Mouse (Mus musculus): Measurements from ENCODE around the gene Zfp385a. TPM values are rescaled to one million over a fixed set of nuclear protein-coding genes. Genes with fewer than 3 reads are reported as not detected.

Gene Zfp385a
- polyA plus RNA-seq, 1 experiment from 2014 or later = 5.0 TPM

DNA sequence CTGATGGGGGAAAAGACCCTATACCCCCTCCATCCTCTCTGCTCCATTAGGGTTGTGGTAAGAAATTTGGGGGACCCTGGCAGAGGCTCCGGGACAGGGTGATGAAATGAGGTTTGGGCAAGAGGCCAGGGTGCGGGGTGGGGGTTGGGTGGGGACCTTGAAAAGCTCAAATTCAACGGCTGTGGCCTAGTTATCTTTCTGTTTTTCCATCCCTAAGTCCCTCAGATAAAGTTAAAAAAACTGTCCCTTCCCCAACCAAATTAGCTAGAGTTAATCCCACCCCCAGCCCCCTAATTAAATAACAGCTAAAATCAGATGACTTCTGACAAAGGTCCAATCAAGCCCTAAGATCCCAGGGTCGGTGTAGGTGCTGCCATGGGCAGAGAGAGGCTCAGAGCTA, 24.9 kb upstream of the Zfp385a start:
- no peak for DNase-seq (ENCODE audit: low spot score)

DNA sequence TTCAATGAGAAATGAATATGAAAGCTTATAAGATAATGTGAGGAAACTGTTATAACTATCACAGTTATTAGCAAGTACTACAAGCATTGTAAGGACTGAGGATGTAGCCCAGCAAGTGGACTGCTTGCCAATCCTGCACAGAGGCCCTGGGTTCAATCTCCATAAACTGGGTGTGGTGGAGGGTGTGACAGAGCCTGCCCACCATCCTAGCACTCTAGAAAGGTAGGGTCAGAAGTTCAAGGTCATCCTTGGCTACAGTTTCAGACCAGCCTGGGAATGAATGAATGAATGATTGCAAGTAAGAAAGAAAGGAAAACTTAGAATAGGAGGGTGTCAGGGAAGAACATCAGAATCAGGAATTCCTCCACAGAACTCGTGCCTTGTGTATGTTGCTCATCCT, 23.9 kb upstream of the Zfp385a start:
- DNase-seq (ENCODE audit: low spot score) = no peak

DNA sequence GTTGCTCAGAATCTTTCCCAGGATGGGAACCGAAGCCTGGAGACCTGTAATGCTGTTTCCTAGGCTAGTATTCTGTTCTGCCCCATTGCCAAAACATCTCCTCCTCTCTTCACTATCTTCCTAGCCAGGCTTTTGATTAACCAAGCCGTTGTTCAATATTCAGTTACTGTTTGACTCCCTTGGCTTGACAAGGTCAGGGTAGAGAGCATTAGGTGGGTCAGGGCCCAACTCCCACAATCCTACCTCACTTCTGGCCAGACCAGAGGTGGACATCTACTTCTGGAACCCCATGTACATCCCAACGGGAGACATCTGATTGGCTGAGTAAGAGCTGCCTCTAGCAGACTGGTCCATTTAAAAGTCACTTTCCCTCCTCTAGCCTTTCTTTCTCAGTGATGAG, 23.1 kb upstream of the Zfp385a start:
- DNase-seq (ENCODE audit: low spot score) = no peak

DNA sequence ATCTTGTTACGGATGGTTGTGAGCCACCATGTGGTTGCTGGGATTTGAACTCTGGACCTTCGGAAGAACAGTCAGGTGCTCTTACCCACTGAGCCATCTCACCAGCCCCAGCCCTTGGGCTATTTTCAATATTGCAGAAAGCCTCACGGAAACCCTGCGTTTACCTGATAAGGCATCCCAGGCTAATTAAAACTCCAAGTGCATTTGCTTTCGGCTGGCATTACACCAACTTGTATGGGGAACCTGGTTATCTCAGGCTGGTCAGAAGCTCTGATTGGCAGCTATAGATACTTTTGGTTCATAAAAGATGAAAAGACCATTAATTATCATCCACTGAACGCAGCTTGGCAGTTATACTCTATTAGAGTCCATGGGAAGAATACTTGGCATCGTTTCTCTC, 22.4 kb upstream of the Zfp385a start:
- no peak for DNase-seq (ENCODE audit: low spot score)

DNA sequence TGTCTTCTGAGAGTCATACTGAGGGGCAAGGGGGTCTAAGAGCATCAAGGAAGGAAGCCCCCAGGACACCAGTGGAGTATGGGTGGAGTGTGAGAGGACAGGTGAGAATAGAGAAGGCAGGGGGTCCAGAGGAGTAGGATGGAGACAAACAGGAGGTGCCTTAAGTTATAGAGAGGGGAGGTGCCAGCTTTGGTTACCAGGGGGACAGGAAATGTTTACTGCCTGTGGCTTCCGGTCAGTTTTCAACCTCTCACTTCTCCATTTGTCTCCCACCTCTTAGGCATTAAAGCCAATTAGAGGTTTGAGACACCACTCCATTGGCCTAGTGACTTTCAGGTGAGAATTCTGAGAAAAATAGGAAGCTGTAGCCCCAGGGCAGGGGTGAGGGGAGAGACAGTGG, 21.4 kb upstream of the Zfp385a start:
- DNase-seq (ENCODE audit: low spot score) = no peak

DNA sequence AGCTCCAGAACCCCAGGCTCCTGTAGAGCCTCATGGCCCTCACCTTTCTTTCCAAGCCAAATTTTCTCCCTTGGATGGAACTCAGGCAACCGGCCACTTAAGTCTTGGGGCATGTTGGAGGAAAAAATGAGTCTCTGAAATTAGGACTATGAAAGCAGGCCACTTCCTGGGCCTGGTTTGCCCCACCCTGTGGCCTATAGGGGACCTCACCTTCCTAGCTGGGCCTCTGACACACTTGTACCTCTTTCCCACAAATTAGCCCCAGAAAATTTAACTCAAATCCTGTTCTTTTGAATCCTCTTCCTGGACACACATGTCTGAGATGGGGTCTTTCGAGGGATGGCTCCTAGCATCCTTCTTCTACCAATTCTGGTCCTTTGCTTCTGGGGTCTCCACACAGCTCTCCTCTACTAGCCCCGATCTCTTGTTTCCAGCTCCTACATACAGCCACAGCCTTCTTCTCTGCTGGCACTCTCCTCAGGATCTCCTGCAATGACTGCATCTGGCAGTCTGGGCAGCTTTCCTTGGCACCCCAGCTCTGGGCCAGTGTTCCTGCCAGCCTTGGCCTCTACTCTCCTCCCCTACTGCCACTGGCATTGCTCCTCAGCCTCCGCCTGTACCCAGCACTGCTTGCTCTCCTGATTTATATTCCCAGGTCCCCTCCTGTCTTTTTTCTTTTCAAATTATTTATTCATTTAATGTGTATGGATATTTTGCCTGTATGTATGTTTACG, 20.1 kb upstream of the Zfp385a start:
- no peak for DNase-seq (ENCODE audit: low spot score)

DNA sequence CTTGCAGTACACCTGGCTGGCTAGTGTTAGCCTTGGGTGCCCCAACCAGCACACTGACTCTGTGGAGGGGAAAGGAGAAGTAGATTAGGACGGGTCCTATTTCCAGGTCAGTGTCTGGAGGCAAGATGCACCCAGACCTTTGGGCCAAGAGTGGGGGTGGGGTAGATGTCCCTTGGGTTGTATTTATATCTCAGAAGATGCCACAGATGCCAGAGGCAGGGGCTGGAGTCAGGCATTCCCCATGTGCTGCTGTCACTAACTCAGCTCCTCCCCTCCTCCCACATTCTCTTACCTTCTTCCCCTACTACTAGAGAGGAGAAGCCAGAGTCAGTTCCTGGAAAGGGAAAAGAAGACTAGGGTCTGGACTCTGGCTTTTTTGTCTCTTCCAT, 19.2 kb upstream of the Zfp385a start:
- DNase-seq (ENCODE audit: low spot score) = no peak

DNA sequence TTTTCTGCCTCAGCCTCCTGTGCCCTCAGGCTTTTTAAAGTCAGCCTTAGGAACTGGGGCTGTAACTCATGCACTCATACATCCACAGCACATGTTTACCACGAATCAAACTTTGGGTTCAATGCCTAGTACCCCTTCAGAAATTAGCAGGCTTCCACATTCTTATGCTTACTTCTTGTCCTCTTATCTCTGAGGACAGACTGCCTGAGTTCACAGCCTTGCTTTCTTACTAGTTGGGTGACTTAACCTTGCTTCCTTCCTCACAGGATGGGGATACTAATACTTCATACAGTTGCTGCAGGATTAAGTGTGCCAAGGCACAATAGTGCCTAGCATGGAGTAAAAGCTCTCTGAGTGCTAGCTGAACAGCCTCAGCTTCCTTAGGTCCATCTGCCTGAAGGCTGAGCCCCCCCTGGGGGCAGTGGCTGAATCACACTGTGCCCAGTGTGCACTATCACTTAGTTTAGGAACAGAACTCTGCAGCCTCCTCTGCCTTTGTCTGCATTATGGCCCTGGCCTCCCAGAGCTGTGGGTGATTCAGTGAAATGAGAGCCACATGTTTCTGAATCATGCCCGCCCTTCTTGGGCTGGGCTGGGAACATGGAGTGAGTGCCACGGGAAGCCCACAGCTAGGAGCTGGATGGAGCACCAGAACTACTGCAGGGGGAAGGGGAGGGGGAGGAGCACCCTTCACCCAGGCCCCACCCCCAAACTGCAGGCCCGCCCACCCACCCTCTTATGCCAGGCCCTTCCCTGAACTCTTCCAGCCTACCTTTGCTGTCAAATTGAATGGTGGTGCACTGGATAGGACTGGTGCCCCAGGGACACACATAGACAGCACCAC, 18.6 kb upstream of the Zfp385a start:
- no peak for DNase-seq (ENCODE audit: low spot score)

DNA sequence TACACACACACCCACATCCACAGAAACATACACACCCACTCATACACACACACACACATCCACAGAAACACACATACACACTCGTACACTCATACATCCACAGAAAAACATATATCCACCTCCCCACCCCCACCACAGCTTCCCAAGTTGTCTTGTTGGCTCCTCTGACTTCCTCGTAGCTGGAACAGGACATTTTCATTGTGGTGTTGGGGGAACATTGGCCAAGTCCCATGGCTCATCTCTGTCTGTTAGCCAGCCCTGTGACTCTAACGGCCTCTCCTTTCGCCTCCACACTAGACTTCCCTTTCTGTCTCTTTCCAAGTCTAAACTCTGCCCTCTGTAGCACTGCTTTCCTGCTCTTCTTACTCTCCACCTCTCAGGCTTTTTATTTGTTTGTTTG, 17.9 kb upstream of the Zfp385a start:
- DNase-seq (ENCODE audit: low spot score) = no peak

DNA sequence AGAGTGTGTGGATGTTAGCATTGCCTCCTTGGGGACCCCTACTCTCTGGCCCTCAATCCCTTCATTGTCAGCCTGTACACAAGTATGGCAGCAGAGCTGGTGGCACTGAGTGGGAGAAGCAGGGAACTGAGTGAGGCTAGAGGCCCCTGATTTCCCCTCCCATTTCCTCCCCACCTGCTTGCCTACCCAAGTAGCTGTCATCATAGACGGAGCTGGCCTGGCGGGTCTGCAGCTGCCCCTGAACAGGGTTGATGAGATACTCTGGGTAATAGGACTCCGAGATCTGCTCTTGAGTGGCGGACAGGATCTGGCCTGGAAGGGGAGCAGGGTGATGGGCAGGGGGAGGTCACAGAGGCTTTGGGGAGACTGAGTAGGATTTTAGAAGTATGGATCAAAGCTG, 16.2 kb upstream of the Zfp385a start:
- DNase-seq (ENCODE audit: low spot score) = peak; percentile 56

DNA sequence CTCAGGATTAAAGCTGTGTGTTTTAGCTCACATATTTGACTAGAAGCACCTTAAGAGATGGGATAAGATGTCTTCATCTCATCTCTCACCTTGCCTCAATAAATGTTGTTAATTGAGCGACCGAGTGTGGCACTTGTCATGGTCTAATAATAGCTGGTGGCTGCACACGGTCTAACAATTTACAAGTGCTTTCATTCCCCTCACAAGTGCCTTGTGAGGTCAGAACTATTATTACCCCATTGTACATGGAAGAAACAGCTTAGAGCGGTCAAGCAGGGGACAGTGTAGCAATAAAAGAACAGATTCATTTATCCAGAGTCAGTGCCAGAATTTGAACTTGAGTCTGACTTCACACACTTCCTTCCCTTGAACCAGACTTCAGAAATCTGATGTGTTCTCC, 15.5 kb upstream of the Zfp385a start:
- DNase-seq (ENCODE audit: low spot score) = no peak

DNA sequence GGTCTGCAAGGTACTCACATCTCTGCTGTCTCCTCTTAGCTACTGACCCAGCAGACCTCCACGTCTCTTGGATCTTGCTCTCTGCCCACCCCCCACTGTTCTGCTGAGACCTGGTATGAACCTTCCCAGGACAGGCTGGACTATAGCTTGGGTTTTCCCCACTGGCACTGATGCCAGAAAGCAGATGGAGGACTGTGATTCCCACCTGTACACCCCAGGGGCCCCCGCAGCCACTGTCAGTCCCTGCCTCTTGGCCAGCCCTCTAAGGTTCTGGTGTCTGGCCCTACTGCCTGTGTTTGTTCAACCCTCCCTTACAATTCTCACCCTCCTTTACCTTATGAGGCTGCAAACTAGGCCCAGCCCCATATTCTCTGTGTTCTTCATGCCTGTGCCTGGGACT, 14.8 kb upstream of the Zfp385a start:
- DNase-seq (ENCODE audit: low spot score) = no peak

DNA sequence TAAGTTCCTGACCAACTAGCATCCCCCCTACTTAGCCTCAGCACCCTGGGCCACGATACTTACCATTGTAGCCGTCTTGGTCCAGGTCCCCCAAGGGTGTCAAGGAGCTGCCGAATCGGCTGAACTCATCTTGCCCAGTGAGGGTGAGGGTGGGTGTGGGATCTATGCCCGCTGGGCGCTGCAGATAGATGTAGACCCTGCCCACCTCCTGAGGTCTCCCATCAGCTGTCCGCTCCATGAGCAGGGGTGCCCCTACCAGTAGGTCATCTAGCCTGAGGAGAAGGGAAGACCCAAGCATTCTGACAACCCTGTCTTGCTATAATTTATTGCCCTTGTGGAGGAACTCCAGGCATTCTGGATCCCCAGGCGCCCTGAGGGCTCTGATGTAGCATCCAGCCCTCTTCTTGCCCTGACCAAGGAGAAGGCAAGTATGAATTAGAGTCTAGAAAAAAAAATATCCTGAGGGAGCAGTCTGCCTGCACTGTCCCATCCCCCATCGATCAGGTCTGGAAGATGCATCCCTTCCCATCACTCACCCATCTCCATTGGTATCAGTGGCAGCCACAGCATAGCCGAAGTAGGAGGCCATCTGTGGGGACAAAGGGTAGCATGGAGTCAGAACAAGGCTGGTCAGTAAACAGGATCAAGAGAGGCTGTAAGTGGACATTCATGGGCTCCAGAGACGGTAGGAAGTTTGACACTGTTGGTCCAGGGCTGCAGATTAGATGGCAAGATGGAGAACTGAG, 13.8 kb upstream of the Zfp385a start:
- no peak for DNase-seq (ENCODE audit: low spot score)

DNA sequence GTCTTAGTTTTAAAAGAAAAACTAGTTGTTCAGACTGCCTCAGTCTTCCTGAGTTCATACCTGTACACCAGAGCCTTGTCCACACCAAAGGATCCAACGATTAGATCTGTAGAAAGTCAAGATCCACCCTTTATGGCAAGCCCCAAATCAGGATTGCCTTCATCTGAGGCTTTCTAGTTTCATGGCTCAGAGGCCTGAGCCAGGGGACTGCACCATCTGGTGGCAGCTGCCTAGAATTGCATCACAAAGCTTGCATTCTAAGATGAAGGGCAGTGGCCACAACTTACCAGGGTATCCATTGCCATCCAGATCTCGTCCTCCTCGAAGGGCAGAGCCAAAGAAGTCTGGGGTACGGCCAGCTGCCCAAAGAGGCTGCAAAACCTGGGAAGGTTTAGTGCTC, 13.0 kb upstream of the Zfp385a start:
- peak; percentile 70 for DNase-seq (ENCODE audit: low spot score)

DNA sequence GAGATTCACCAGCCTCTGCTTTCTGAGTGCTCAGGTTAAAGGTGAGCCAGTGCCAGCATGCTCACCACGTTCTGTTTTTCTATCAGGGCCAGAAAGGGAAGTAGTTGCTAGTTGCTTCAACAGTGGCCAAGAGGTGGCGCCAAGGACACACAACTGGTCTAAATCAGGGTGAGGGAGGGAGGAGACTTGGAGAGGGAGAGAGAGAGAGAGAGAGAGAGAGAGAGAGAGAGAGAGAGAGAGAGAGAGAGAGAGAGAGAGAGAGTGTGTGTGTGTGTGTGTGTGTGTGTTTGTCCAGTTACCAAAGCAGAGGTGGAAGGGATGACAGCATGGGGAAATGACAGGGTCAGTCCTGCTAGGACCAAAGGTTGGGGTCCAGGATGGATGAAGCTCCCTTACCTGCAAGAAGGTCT, 7.4 kb upstream of the Zfp385a start:
- DNase-seq (ENCODE audit: low spot score) = peak; percentile 77

DNA sequence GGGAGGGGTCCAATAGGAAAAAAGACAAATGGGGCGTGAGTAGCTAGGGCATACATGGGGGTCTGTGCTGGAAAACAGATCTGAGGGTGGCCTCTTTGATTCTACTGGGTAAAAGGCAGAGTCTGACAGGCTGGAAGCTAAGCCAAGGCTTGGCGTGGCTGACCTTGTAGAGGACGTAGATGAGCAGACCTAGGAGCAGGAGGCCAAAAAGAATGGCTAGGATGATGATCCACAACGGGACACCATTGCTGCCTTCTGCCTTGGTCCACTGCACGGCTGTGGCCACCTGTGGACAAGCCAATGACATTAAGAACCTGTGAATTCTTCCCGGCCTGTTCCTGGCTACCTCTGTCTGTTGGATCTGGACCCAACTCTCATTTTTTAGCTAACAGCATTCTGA, 5.9 kb upstream of the Zfp385a start:
- DNase-seq (ENCODE audit: low spot score) = no peak

DNA sequence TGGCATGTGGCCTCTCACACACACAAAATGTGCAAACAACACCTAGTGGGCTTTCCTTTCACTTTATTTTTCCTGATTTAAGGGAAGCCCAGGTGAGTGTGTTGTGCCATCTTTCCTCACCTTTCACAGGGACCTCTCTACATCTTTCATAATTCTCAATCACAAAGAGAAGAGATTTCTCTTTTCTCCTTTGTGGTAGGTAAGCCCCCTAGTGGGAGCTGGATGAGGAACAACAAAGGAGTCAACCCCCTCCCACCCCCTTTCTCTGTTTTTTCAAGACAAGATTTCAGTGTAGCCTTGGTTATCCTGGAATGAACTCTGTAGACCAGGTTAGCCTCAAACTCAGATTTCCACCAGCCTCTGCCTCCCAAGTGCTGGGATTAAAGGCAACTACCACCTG, 3.7 kb upstream of the Zfp385a start:
- DNase-seq (ENCODE audit: low spot score) = peak; percentile 41

DNA sequence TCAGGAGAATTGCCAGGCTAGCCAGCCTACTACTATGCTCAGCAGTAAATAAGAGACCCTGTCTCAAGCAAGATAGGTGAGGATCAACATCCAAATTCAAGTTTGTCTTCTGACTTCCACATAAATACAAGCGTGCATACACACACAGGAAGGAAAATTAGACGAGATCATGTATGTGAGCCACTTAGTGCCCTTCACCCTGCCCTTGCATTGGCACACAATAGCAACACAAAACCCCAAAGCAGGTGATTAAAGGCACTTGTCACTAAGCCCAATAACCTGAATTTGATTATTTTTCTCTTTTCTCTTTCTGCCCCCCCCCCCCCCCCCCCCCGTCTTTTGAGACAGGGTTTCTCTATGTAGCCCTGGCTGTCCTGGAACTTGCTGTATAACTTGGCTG, 3.1 kb upstream of the Zfp385a start:
- no peak for DNase-seq (ENCODE audit: low spot score)

DNA sequence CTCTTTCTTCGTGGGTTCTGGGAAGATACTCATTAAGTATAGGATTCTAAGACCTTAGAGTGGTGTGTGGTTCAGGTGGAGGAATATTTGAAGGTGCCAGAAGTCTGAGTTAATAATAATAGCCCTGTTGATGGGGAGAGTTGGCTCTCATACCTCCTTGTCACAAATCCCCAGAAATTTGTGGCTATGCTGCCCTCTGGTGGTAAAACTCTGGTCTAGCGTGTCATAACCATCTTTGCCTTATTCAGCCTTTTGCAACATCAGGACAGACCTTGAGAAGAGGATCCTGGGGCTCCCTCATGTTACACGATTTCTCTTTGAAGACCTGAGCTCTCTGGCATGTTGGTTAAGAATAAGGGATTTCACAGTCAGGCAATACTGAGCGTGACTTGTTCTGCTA, 2.5 kb upstream of the Zfp385a start:
- peak; percentile 84 for DNase-seq (ENCODE audit: low spot score)

DNA sequence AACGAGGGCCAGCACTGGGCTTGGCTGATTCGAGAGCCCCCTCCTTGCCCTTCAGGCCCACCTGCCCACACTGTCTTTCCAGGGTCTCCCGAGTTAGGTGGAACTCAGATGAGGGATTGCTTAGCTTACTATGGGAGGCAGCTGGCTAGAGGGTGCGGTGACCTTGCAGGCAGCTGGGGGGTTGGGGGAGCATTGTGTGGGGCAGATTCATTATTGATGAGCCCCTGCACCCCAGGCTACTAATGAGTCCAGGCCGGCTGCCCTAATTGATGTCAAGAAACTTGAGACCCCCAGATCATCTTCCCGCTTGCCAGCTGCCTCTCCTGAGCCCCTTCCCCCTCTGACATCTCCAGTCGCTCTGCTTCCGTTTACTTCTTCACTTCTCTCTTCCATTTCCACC, 1.7 kb upstream of the Zfp385a start:
- DNase-seq (ENCODE audit: low spot score) = no peak

DNA sequence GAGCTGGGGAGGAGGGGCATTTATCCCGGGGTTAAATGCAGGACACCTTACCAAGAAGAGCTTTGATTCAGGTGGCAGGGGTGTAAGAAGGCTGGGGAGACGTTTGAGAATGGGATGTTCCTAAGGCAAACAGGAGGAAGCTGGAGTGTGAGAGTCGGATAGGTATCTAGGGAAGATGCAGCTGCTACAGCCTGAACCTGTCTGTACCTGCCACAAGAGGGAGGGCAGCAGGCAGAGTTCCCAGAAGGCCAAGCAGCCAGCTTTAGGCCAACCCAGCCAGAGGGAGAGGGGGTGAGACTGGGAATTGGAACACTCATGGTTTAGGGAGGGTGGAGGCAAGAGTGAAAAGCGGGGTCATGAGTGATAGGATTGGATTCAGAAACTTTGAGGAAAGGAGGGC, 893 bp upstream of the Zfp385a start:
- DNase-seq (ENCODE audit: low spot score) = peak; percentile 19
